Mouse (Mus musculus) urinary bladder, postnatal 14 days (tissue): ENCODE data around the gene Fkbp1b.
"Not testable (repeated sequence)": the region's sequence is repeated elsewhere in the genome, so short reads cannot be mapped to it uniquely, and the experiment has no call there.

Experiments used
- DNase-seq: peaks from one replicate; pipeline ENCODE4 v3.0.0; 2021; ENCODE audit warnings: low spot score

The Fkbp1b gene

DNA sequence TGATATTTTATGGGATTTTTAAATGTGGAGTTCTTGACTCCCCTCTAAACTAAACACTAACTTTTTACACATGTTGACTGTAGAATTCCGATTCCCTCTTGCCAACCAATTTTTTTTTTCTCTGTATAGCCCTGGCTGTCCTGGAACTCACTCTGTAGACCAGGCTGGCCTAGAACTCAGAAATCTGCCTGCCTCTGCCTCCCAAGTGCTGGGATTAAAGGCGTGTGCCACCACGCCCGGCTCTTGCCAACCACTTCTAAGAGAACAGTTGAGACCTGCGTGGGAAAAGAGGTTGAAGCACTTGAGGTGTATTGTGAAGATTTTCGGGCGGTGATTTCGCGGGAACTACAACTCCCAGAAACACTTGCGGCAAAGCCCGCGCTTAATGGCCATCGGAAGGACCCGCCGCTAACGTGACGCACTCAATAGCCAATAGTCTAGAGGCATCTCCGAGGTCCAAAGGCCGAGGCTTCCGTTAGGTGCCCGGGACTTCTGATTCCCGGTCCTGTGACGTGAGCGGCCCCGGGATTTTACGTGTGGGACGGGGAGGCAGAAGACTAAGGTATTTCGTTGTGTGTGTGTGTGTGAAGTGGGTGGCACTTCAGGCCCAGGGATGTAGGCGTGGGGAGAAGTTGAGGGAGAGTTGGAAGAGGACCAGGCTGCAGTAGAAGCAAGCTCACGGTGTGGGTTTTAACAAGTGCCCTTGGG, 1.7 kb upstream of the Fkbp1b start, which contains the start of gene Wdcp:
Gene Wdcp, plus strand, starts transcription at position 414 of the 708 bp plus-strand sequence.
- peak; percentile 90 for DNase-seq

DNA sequence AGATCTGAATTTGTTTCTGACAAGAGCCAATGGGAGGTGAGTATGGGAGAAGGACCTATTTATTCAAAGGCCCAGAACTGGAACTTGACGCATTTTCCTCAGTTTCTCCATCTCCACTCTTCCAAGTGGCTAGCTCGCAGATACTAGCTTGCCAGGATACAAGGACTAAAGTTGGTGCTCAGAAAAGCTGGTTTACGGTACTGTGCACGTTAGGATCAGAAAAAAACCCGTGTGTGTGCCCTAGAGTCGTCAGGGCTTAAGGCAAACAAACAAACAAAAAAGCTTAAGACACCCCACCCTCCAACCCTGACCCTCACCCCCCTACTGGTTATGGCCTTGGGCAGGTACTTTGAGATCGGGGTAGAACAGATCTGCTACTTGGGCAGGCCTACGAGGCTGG, 1.1 kb upstream of the Fkbp1b start:
- DNase-seq: no peak

DNA sequence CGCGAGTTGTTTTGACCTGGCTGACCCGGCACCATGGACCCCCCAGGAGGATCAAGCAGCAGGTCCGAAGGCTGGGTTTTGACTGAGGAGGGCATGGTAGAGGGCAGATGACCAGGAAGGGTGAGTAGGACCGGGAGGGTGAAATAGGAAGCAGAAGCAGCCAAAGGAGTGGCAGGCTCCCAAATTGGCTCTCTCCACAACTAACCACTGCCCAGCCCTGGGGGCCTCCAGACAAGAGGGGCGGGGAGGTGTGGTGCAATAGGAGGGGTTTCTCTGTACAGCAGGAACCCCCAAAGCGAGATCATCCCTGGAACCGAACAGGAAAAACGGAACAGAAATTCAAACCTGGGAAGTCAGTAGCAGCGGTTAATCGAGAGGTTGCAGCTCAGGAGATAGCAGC, 650 bp downstream of the Fkbp1b start:
- DNase-seq: no peak

DNA sequence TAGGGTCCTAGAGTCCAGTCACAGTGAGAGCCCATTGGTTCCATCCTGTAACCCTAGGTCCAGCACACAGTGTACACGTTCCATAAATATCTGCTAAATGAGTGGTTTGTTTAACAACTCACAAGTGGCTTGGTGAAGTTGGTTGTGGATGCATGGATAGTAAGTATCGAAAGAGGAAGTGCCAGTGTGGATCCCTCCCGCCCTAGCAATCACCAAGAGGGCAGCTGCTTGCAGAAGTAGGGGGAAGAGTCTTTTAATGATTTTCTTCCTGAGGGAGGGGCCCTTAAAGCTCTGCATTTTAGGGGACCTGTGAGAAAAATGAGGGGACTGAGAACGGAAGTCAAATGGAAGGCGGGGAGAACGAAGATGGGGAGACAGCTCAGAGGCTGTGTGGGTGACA, 1.4 kb downstream of the Fkbp1b start:
- DNase-seq: no peak

DNA sequence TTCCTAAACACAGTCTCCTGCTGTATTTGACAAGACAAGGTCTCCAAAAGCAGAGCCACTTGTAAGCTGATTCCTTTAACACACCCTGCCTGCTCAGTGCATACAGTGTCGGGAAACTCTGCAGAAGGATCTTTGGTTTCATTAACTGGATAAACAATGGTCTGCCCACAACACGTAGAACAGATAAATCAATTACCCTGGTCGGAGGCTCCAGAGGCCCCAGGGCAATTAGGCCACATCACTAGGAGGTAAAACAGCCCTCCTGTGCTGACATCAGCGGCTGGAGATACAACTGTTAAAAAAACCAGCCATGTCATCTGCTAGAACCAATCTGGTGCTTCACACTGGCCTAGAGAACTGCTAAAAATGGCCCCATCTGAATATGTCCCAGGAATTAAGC, 4.4 kb downstream of the Fkbp1b start:
- no peak for DNase-seq

DNA sequence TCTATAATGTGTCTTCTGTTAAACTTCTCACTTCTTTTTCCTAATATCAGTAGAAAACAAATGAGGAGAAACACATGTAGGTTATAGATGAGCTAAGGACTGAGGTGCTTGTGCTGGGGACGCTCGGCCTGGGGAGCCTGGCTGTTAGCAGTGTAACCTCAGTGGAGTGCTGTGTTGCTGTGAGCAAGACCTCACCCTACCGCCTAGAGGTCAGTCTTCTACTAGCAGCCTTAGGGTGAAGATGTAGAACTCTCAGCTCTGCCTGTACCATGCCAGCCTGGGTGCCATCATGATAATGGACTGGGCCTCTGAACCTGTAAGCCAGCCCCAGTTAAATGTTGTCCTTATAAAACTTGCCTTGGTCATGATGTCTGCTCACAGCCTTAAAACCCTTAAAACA, 14.1 kb downstream of the Fkbp1b start:
- DNase-seq: no peak

DNA sequence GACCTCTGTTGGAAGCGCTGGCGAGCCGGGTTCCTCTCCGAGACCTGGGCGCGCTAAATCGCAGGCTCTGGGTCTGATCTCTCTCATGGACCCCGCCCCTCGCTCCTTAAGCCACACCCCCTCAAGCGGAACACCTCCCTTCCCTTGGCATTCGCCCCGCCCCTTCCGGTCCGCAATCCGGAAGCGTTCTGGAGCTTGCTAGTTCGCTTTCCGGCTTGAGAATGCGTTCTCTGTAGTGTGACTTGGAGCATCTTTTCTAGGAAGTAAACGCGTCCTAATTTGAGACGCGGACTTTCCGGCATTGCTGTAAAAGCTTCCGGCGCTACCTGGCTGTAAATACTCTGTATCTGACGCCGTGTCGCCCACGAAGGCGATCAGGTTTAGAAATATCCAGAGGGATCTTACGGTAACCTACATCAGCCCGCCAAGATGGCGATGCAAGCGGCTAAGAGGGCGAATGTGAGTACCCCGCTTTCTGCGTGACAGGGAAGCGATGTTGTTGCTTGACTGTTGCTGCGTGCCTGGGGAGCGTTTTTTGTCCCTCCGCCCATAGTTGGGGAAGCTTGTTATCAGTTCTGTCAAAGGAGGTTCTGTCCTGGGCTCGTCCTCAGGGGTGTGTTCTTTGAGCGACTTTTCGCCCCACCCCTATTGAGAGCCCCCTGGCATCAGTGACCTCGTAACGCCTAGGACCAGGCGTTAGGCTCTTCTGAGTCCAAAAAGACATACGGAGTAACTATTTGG, 23.9 kb downstream of the Fkbp1b start, which contains the start of gene Sf3b6:
Gene Sf3b6, plus strand, starts transcription at position 184 of the 741 bp plus-strand sequence.
- peak; percentile 99 for DNase-seq

DNA sequence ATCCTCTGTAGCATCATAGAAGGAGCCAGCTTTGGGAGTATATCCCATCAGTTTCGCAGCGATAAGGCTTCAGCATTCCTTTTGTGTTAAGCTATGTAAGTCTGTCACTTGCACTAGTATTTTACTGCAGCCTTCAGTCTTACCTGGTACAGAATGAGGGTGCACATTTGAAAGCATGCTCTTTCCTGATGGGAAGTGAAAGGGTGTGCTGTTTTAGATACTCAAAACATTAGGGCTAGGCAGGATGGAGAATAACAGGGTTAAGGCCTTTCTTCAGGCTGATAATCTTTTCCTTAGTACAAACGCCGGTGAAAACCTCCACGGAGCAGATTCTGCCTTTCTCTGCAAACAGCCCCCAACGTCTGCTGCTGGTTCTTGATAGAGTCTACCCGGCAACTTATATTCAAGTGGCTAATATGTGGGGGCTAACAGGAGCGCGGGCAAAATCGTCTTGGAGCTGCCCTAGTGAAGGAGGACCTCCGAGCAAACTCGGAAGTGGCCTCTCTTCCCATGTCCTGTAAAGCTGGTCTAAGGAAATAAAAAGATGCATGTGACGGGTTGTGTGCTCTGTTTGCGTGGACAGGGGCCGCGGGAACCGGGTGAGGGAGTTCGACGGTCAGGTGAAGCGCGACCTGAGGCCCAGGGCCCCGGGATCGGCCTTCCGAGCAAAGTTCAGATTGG, 24.6 kb downstream of the Fkbp1b start:
- DNase-seq: no peak

DNA sequence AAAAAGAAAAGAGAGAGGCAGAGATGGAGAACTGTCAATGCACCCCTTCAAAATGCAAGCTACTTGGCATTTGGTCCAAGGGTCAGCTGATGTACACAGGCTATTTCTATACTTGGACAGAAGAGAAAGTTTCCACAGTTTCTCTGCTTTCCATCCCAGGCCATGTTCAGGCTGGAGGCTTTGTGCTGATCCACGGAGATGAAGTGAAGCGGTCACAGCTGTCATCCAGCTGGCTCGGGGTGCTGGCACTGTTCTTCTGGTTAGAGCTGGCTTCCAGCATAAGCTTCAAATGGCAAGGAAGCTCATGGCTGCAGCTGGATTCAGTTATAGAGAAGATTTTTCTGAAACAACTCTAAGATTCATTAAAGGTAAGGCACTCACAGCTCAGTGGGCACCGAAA, 27.8 kb downstream of the Fkbp1b start:
- no peak for DNase-seq

DNA sequence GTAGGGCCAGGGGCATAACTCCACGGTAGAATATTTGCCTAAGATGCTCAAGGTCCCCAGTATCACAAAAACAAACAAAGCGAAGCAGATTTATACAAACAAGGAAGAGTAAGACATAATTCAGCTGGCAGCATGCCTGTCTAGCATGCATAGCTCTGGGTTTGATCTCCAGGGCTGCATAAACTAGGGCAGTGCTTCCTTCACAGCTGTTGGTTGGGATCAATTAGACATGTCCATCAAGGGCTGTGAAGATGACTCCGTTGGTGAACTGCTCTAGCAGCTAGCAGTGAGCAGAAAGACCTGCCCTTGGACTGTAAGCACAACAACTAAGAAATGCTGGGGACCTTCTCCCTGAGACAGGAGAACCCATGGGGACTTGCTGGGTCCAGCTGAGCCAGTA, 29.7 kb downstream of the Fkbp1b start:
- DNase-seq: no peak

DNA sequence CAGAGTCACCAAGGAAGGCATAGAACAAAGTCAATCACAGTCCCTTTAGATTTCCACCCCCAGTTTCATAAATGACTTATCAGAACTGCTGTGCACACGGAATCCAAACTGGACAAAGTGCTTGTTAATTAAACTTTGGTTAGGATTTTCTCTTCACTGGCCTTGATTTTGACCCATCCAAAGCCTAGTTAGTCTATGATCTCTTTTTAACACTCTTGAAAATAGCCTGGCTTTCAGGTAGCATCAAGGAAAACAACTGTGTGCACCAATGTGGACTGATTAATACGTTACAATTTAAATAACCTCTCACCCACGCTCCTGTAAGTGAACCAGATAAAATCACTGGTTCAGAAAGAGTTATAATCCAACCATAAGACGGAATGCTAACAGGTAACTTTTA, 30.4 kb downstream of the Fkbp1b start:
- DNase-seq: no peak

DNA sequence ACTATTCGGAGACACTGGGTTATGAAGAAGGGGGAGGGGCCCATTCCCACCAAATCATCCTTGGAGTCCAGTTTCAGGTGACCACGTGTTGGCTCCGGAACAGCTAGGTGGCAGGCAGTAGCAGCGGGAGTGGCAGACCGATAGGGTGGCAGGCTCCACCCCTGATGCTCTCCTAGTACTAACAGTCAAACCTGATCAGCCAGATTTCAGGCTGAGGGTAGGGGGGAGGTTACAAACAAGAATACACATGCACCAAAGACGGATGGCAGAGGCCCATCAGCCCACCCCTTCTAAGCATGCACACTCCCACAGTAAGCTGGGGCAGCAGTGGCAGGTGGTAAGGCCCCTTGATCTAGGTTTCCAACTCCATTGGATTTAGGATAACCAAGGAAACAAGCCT, 43.9 kb downstream of the Fkbp1b start:
- DNase-seq: peak; percentile 52

DNA sequence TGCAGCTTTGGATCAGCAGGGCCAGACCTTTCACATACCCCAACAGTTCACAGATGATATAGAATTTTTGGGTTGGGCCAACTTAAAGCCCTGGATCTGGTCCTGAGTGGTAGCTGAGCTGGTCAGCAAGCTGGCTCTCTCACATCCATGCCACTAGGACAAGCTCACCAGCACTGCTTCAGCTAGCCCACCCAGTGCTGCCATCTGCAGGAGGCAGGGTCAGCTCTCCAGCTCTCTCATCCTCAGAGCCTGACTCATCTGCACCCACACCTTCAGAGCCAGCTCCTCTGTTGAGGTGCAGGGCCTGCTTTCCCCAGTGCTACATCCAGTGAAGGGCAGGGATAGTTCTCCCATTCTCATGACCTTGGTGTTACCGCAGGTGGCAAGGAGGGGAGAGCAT, 47.7 kb downstream of the Fkbp1b start:
- peak; percentile 39 for DNase-seq

DNA sequence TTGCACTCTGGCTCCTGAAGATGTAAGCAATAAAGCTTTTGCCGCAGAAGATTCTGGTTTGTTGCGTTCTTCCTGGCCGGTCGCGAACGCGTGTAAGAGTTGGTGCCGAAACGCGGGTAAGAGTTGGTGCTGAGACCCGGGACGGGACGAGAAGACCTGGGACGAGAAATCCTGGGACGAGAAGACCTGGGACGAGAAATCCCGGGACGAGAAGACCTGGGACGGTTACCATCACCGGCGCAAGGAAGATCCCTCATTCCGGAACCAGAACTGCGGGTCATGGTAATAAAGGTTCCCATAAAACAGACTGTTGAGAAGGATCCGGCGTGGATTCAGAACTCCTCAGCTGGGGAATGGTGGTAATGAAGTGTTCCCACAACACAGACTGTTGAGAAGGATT, 53.3 kb downstream of the Fkbp1b start:
- DNase-seq: not testable (repeated sequence)

DNA sequence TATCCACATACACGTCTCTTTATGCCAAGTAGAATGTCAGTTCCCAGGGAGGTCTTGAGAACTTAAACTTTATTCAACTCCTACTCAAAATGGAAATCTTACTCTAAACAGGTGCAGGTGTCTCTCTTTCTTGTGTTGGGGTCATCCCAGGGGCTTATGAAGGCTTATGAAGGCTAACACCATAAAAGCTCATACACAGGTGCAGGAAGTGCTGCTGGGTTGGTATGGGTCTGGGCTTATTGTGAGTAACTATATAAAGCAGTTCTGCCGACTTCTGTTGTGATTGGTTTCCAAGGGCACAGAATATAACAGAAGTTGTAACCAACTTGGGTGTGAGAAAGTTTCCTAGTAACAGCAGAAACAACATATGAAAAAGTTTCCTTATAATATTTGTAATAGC, 56.9 kb downstream of the Fkbp1b start:
- DNase-seq: no peak

DNA sequence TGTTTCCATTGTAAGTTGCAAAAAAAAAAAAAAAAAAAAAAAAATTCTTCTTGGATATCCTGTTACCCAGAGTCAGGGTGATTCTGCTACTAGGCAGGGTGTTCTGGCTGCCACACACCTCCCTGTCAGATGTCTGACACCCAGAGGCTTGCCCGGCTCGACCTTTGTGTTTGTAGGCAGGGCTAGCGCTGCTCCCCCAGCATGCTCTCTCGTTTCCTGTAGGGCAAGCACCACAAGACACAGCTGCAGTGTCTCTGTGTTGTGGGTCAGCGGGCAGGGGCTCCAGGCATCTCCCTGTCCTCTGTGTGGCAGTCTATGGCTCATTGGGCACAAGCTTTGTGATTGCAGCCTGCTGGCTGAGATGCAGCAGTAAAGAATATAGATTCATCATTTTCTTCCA, 57.8 kb downstream of the Fkbp1b start:
- DNase-seq: no peak
